Mouse (Mus musculus) kidney, postnatal 14 days (tissue): ENCODE results near the gene Insm2.
"Not testable (repeated sequence)": the region's sequence is repeated elsewhere in the genome, so short reads cannot be mapped to it uniquely, and the experiment has no call there.

Experiments used
- DNase-seq: peaks from one replicate; pipeline ENCODE4 v3.0.0; 2022; ENCODE audit warnings: mixed read lengths

Insm2 gene

GRCm38 (mm10) chr12:55598887-55599561, at the start of gene Insm2:
Insm2 (plus strand) TSS chr12:55599427.
- peak; percentile 4 for DNase-seq

GRCm38 (mm10) chr12:55554901-55555300, 44.3 kb upstream of the Insm2 start:
- DNase-seq = not testable (repeated sequence)

- DNase-seq = no peak
Measured at GRCm38 (mm10) chr12:55557866-55558265, 41.4 kb upstream of the Insm2 start.

GRCm38 (mm10) chr12:55559184-55559855, 39.9 kb upstream of the Insm2 start:
- no peak for DNase-seq

GRCm38 (mm10) chr12:55560025-55560690, 39.1 kb upstream of the Insm2 start:
- DNase-seq = peak; percentile 33

- DNase-seq = no peak
Measured at GRCm38 (mm10) chr12:55563742-55564141, 35.5 kb upstream of the Insm2 start.

GRCm38 (mm10) chr12:55564187-55564963, 34.9 kb upstream of the Insm2 start:
- DNase-seq = no peak

GRCm38 (mm10) chr12:55565206-55565605, 34.0 kb upstream of the Insm2 start, which contains the start of gene Aldoart2:
Aldoart2 (plus strand) TSS chr12:55565239.
- DNase-seq = no peak

GRCm38 (mm10) chr12:55565867-55566266, 33.4 kb upstream of the Insm2 start:
- no peak for DNase-seq

- DNase-seq = no peak
Measured at GRCm38 (mm10) chr12:55566837-55567236, 32.4 kb upstream of the Insm2 start.

- DNase-seq = no peak
Measured at GRCm38 (mm10) chr12:55568466-55568865, 30.8 kb upstream of the Insm2 start.

GRCm38 (mm10) chr12:55569676-55570075, 29.6 kb upstream of the Insm2 start:
- DNase-seq = peak; percentile 30

- DNase-seq = no peak
Measured at GRCm38 (mm10) chr12:55570646-55571045, 28.6 kb upstream of the Insm2 start.

- DNase-seq = no peak
Measured at GRCm38 (mm10) chr12:55571181-55571580, 28.0 kb upstream of the Insm2 start.

- DNase-seq = no peak
Measured at GRCm38 (mm10) chr12:55571661-55572060, 27.6 kb upstream of the Insm2 start.

GRCm38 (mm10) chr12:55573089-55573488, 26.1 kb upstream of the Insm2 start:
- DNase-seq = no peak

- DNase-seq = peak; percentile 11
Measured at GRCm38 (mm10) chr12:55573794-55574193, 25.4 kb upstream of the Insm2 start.

- DNase-seq = not testable (repeated sequence)
Measured at GRCm38 (mm10) chr12:55586936-55587335, 12.3 kb upstream of the Insm2 start.

GRCm38 (mm10) chr12:55598537-55598886, 715 bp upstream of the Insm2 start:
- no peak for DNase-seq

GRCm38 (mm10) chr12:55599639-55600502, 644 bp downstream of the Insm2 start:
- DNase-seq = peak; percentile 75

- no peak for DNase-seq
Measured at GRCm38 (mm10) chr12:55600503-55600994, 1.3 kb downstream of the Insm2 start.

GRCm38 (mm10) chr12:55604411-55604810, 5.2 kb downstream of the Insm2 start:
- no peak for DNase-seq
